10 mouse cellular contexts compared by ENCODE assay signal in genomic region chr11:95805527-95805926, GRCm38 (mm10). TPM values are rescaled to one million over a fixed set of nuclear protein-coding genes. Genes with fewer than 3 reads are reported as not detected.
DNase-seq lines count a peak whose midpoint lies in the region; ATAC-seq and TF ChIP-seq lines count a peak whose summit lies in the region.
"Had no signal": no experiment of that assay in that cellular context is flagged by ENCODE, and none has a peak within 500 bp of the region (broad histone marks: within the 10 kb centered on the region; RNA-seq: fewer than 3 reads in every experiment).

No protein-coding gene starts in this region.

- TF ChIP-seq POLR2A in spleen, adult 2 months (IDR thresholded peaks at IDR 0.05; ENCODE audit: low read depth, low read length) = no peak

- H3K9me3 ChIP-seq in heart, embryonic 12.5 days (replicated peaks) = peaks cover 10% of the 10 kb centered on the region
- no peaks in the 10 kb centered on the region for H3K9me3 ChIP-seq in intestine, postnatal 0 days (ENCODE audit: control insufficient read depth)
- H3K9me3 ChIP-seq: neural tube, embryonic 15.5 days had no signal

- WGBS in heart, embryonic 12.5 days = 15% methylated on average over 3 of the region's 3 CpGs
- WGBS in intestine, postnatal 0 days = 22% methylated on average over 3 of the region's 3 CpGs
- 16% methylated on average over 3 of the region's 3 CpGs for WGBS in spleen, adult 2 months

- no peak overlapping the region for H3K9ac ChIP-seq in heart, embryonic 12.5 days
- H3K9ac ChIP-seq in intestine, postnatal 0 days (ENCODE audit: low read depth, low read length) = no peak overlapping the region
- H3K9ac ChIP-seq: neural tube, embryonic 15.5 days had no signal

- no peak overlapping the region for H3K4me2 ChIP-seq in heart, embryonic 12.5 days
- no peak overlapping the region for H3K4me2 ChIP-seq in intestine, postnatal 0 days (replicated peaks; ENCODE audit: low read depth)
- H3K4me2 ChIP-seq: neural tube, embryonic 15.5 days had no signal

- no peak for DNase-seq in heart, adult 8-10 months (ENCODE audit: low spot score)
- DNase-seq in adrenal gland, adult 2 months = peak; percentile 86
- no peak for DNase-seq in spleen, adult 2 months (ENCODE audit: low read depth in 1 of 2, low spot score in 2 of 2)
- no peak for DNase-seq in frontal cortex, postnatal 36 days (ENCODE audit: low spot score in 2 of 2)
- no peak for DNase-seq in layer of hippocampus, postnatal 14 days (ENCODE audit: low spot score in 2 of 2)
- DNase-seq in layer of hippocampus, adult 9-11 months = no peak
- DNase-seq: lung, adult 2 months had no signal

- no peaks in the 10 kb centered on the region for H3K36me3 ChIP-seq in heart, embryonic 12.5 days
- H3K36me3 ChIP-seq in intestine, postnatal 0 days (ENCODE audit: control insufficient read depth, insufficient read depth) = no peaks in the 10 kb centered on the region
- no peaks in the 10 kb centered on the region for H3K36me3 ChIP-seq in spleen, adult 2 months (ENCODE audit: control insufficient read depth, insufficient read depth, low read length)
- H3K36me3 ChIP-seq: neural tube, embryonic 15.5 days had no signal

- no peak overlapping the region for H3K4me3 ChIP-seq in heart, embryonic 12.5 days
- no peak overlapping the region for H3K4me3 ChIP-seq in intestine, postnatal 0 days (ENCODE audit: low read depth, low read length)
- H3K4me3 ChIP-seq in spleen, adult 2 months (ENCODE audit: extremely low read depth, insufficient read depth, insufficient read length) = no peak overlapping the region
- H3K4me3 ChIP-seq: neural tube, embryonic 15.5 days had no signal

- peak; percentile 81 for ATAC-seq in heart, embryonic 12.5 days (ENCODE audit: insufficient number of reproducible peaks, low FRiP score)
- ATAC-seq in intestine, postnatal 0 days = peak; percentile 89

- peaks cover 7% of the 10 kb centered on the region for H3K4me1 ChIP-seq in heart, embryonic 12.5 days (replicated peaks)
- H3K4me1 ChIP-seq in intestine, postnatal 0 days (replicated peaks; ENCODE audit: control insufficient read depth, insufficient read depth, low read length) = 0 out of 2 replicates have a peak, but pooled peaks cover 11% of the 10 kb centered on the region
- H3K4me1 ChIP-seq in spleen, adult 2 months (ENCODE audit: control insufficient read depth, insufficient read depth, insufficient read length) = peaks cover 11% of the 10 kb centered on the region; the same call in 1 of the 2 replicates
- H3K4me1 ChIP-seq: neural tube, embryonic 15.5 days had no signal

- 0 out of 2 replicates have a peak overlapping the region, but pooled peaks have one; percentile 31 for H3K27ac ChIP-seq in heart, embryonic 12.5 days (ENCODE audit: poor library complexity, severe bottlenecking)
- H3K27ac ChIP-seq in intestine, postnatal 0 days (ENCODE audit: low read depth, low read length) = peak overlapping the region; percentile 60
- H3K27ac ChIP-seq in spleen, adult 2 months (ENCODE audit: insufficient read depth, low read length) = peak overlapping the region; percentile 4; the same call in 1 of the 2 replicates
- H3K27ac ChIP-seq: neural tube, embryonic 15.5 days had no signal

- H3K27me3 ChIP-seq in heart, embryonic 12.5 days (replicated peaks) = no peaks in the 10 kb centered on the region
- no peaks in the 10 kb centered on the region for H3K27me3 ChIP-seq in intestine, postnatal 0 days (replicated peaks; ENCODE audit: control insufficient read depth, insufficient read depth, low read length)
- H3K27me3 ChIP-seq in spleen, adult 2 months (ENCODE audit: control insufficient read depth, insufficient read depth, low read length) = no peaks in the 10 kb centered on the region
- H3K27me3 ChIP-seq: neural tube, embryonic 15.5 days had no signal

- TF ChIP-seq CTCF in intestine, postnatal 0 days (IDR thresholded peaks at IDR 0.05; ENCODE audit: low read depth) = 0 out of 2 replicates have a peak, but pooled peaks have one; percentile 5
- TF ChIP-seq CTCF in spleen, adult 2 months (IDR thresholded peaks at IDR 0.05; ENCODE audit: extremely low read depth, insufficient read depth, insufficient read length, insufficient replicate concordance) = no peak

RNA-seq across cellular contexts. Expression of gene Phospho1, which starts 18.8 kb away (rescaled TPM):
- polyA plus RNA-seq in heart, embryonic 12.5 days (2016; fragmentation: Nextera tagmentation; extraction: Ambion mirVana) = 0.65 and 0.66 TPM in 2 replicates
- total RNA-seq in heart, adult 8-10 months (2022) = 100 to 1,000 TPM; 171 to 185 (median 175) TPM
- 100 to 1,000 TPM; 179 to 254 TPM for total RNA-seq in adrenal gland, adult 2 months (2021)
- 431 and 453 TPM in 2 replicates for polyA plus RNA-seq in adrenal gland, adult 2 months (2012; rRNA removed)
- polyA plus RNA-seq in intestine, postnatal 0 days (2015; fragmentation: Nextera tagmentation; extraction: Ambion mirVana) = 2.6 and 2.9 TPM in 2 replicates
- 34.5 and 42.5 TPM in 2 replicates for polyA plus RNA-seq in spleen, adult 2 months (2012; rRNA removed)
- total RNA-seq in layer of hippocampus, postnatal 14 days (2021) = 10 to 100 TPM; 43.7 to 46.5 TPM

RNA-seq across cellular contexts. Expression of gene Gngt2, which starts 31.5 kb away (rescaled TPM):
- 39.1 and 39.2 TPM in 2 replicates for polyA plus RNA-seq in heart, embryonic 12.5 days (2016; fragmentation: Nextera tagmentation; extraction: Ambion mirVana)
- total RNA-seq in heart, adult 8-10 months (2022) = 10 to 100 TPM; 11.6 to 19.0 (median 15.7) TPM
- 10 to 100 TPM; 21.4 to 30.4 TPM for total RNA-seq in adrenal gland, adult 2 months (2021)
- polyA plus RNA-seq in adrenal gland, adult 2 months (2012; rRNA removed) = 1.3 and 1.4 TPM in 2 replicates
- polyA plus RNA-seq in intestine, postnatal 0 days (2015; fragmentation: Nextera tagmentation; extraction: Ambion mirVana) = 19.9 and 23.2 TPM in 2 replicates
- 28.3 and 30.4 TPM in 2 replicates for polyA plus RNA-seq in spleen, adult 2 months (2012; rRNA removed)
- total RNA-seq in layer of hippocampus, postnatal 14 days (2021) = 1 to 10 TPM; 1.8 to 2.6 TPM

RNA-seq across cellular contexts. Expression of gene Abi3, which starts 36.7 kb away (rescaled TPM):
- polyA plus RNA-seq in heart, embryonic 12.5 days (2016; fragmentation: Nextera tagmentation; extraction: Ambion mirVana) = 22.3 and 26.0 TPM in 2 replicates
- total RNA-seq in heart, adult 8-10 months (2022) = 10 to 100 TPM in 1 of 4 experiments, 1 to 10 TPM in 3; 7.3 to 10.8 (median 8.8) TPM
- total RNA-seq in adrenal gland, adult 2 months (2021) = 10 to 100 TPM; 11.9 to 12.3 TPM
- 55.2 and 62.6 TPM in 2 replicates for polyA plus RNA-seq in adrenal gland, adult 2 months (2012; rRNA removed)
- polyA plus RNA-seq in intestine, postnatal 0 days (2015; fragmentation: Nextera tagmentation; extraction: Ambion mirVana) = 7.5 and 8.1 TPM in 2 replicates
- 166 and 238 TPM in 2 replicates for polyA plus RNA-seq in spleen, adult 2 months (2012; rRNA removed)
- total RNA-seq in layer of hippocampus, postnatal 14 days (2021) = 1 to 10 TPM; 6.0 to 6.7 TPM

Comparison
In these comparisons a context has a peak if more than half of its experiments do, and no peak if none do; other contexts are left out.
1. H3K27ac ChIP-seq: peak in every context shown above with its lines; median percentile 60 in intestine, postnatal 0 days; 31 in heart, embryonic 12.5 days; 4 in spleen, adult 2 months.